Mouse (Mus musculus) ovary, postnatal 10 days (tissue): ENCODE measurements around the gene Ush1g.
A peak's percentile ranks its signal among the peaks of the same experiment; 100 is the strongest.

Source experiments
- DNase-seq: peaks from one replicate; pipeline ENCODE4 v3.0.0; 2022; ENCODE audit warnings: low spot score

Gene Ush1g

GRCm38 (mm10) chr11:115270148-115270861, 51.5 kb downstream of the Ush1g start:
- DNase-seq: peak; percentile 69

- no peak for DNase-seq
These were observed 52.3 kb downstream of the Ush1g start for GRCm38 (mm10) chr11:115269330-115270066.

GRCm38 (mm10) chr11:115267958-115268357, 53.9 kb downstream of the Ush1g start:
- no peak for DNase-seq

- DNase-seq: no peak
These were observed 54.6 kb downstream of the Ush1g start, which contains the start of gene Grin2c for GRCm38 (mm10) chr11:115267061-115267883. Gene Grin2c, minus strand, starts transcription at chr11:115267243.

GRCm38 (mm10) chr11:115266400-115266778, 55.5 kb downstream of the Ush1g start:
- DNase-seq: no peak

- no peak for DNase-seq
These were observed 56.0 kb downstream of the Ush1g start for GRCm38 (mm10) chr11:115265771-115266399.
